Mouse (Mus musculus) frontal cortex, postnatal 14 days (tissue): ENCODE data around the gene Gan.

Source experiments
- DNase-seq, 2 experiments: peaks; one replicate each; pipeline ENCODE4 v3.0.0; 2022; ENCODE audit warnings: low spot score in 2 of 2

Gene Gan

GRCm38 (mm10) chr8:117158135-117158761 lies at the start of gene Gan:
Gene Gan (plus strand): TSS chr8:117158135.
- DNase-seq = no peak

GRCm38 (mm10) chr8:117109018-117109711 lies 48.8 kb upstream of the Gan start:
- DNase-seq = no peak

GRCm38 (mm10) chr8:117109801-117110390 lies 48.0 kb upstream of the Gan start:
- DNase-seq = peak in 1 of 2 experiments; percentile 52

GRCm38 (mm10) chr8:117111641-117112040 lies 46.3 kb upstream of the Gan start:
- DNase-seq = no peak

- no peak for DNase-seq
These were observed 45.7 kb upstream of the Gan start for GRCm38 (mm10) chr8:117112261-117112660.

GRCm38 (mm10) chr8:117115094-117115493 lies 42.8 kb upstream of the Gan start:
- no peak for DNase-seq

- DNase-seq = no peak
These were observed 42.1 kb upstream of the Gan start for GRCm38 (mm10) chr8:117115676-117116446.

- DNase-seq = no peak
These were observed 41.4 kb upstream of the Gan start for GRCm38 (mm10) chr8:117116534-117116933.

GRCm38 (mm10) chr8:117118409-117118808 lies 39.5 kb upstream of the Gan start:
- no peak for DNase-seq

GRCm38 (mm10) chr8:117121277-117121676 lies 36.7 kb upstream of the Gan start:
- DNase-seq = no peak

- no peak for DNase-seq
These were observed 33.9 kb upstream of the Gan start for GRCm38 (mm10) chr8:117123850-117124633.

- no peak for DNase-seq
These were observed 32.1 kb upstream of the Gan start for GRCm38 (mm10) chr8:117125854-117126253.

- no peak for DNase-seq
These were observed 31.5 kb upstream of the Gan start for GRCm38 (mm10) chr8:117126411-117126810.

- no peak for DNase-seq
These were observed 30.9 kb upstream of the Gan start for GRCm38 (mm10) chr8:117127063-117127462.

GRCm38 (mm10) chr8:117133702-117134101 lies 24.2 kb upstream of the Gan start:
- no peak for DNase-seq

- no peak for DNase-seq
These were observed 21.6 kb upstream of the Gan start for GRCm38 (mm10) chr8:117136351-117136750.

- DNase-seq = no peak
These were observed 21.2 kb upstream of the Gan start for GRCm38 (mm10) chr8:117136763-117137162.

- no peak for DNase-seq
These were observed 20.6 kb upstream of the Gan start for GRCm38 (mm10) chr8:117137357-117137756.

- no peak for DNase-seq
These were observed 9.4 kb upstream of the Gan start for GRCm38 (mm10) chr8:117148520-117148919.

- DNase-seq = no peak
These were observed 1.8 kb upstream of the Gan start for GRCm38 (mm10) chr8:117156149-117156548.
